Mouse (Mus musculus) liver, adult 2 months (tissue): Measurements from ENCODE around the gene Tm6sf2.

Experiments
- CTCF ChIP-seq: fragments of 200-500 bp; IDR thresholded peaks from 2 replicates; pipeline ENCODE4 v1.5.1; 2011; ENCODE audit warnings: low read depth, low read length, control low read depth
- POLR2A ChIP-seq: fragments of 200-500 bp; IDR thresholded peaks from 2 replicates; pipeline ENCODE4 v1.6.1; 2011; ENCODE audit warnings: low read length, control low read depth; ENCODE audit not compliant: insufficient read depth; ENCODE audit errors: extremely low read depth

- TF ChIP-seq POLR2A, result no peak
- no peak for TF ChIP-seq CTCF
Measured at GRCm38 (mm10) chr8:70092786-70093185, 20.1 kb downstream of the Tm6sf2 start.
